Mouse (Mus musculus) neural tube, embryonic 12.5 days (tissue): ENCODE data around the gene Gm5447. TPM values are rescaled to one million over a fixed set of nuclear protein-coding genes. Genes with fewer than 3 reads are reported as not detected.

Source experiments
- ATAC-seq: fragments of 200-750 bp; cut with Nextera tagmentation; 2 replicates; pipeline ENCODE4 v1.8.0; 2017; ENCODE audit warnings: low read depth, mild to moderate bottlenecking, moderate TSS enrichment, moderate library complexity; ENCODE audit not compliant: low FRiP score
- H3K27ac ChIP-seq: fragments of 300-500 bp; sonication (generic); 2 replicates; pipeline ENCODE4 v1.5.1; 2016
- H3K27me3 ChIP-seq: fragments of 300-500 bp; sonication (generic); replicated peaks from 2 replicates; pipeline ENCODE4 v1.6.1; 2016; ENCODE audit warnings: mild to moderate bottlenecking
- H3K36me3 ChIP-seq: fragments of 300-500 bp; sonication (generic); 2 replicates; pipeline ENCODE4 v1.6.1; 2016; ENCODE audit warnings: mild to moderate bottlenecking
- H3K4me1 ChIP-seq: fragments of 300-500 bp; sonication (generic); 2 replicates; pipeline ENCODE4 v1.6.1; 2016
- H3K4me2 ChIP-seq: fragments of 300-500 bp; sonication (generic); replicated peaks from 2 replicates; pipeline ENCODE4 v1.6.1; 2016; ENCODE audit warnings: mild to moderate bottlenecking
- H3K4me3 ChIP-seq: fragments of 300-500 bp; sonication (generic); 2 replicates; pipeline ENCODE4 v1.5.1; 2016
- H3K9ac ChIP-seq: fragments of 300-500 bp; sonication (generic); 2 replicates; pipeline ENCODE4 v1.6.1; 2016; ENCODE audit warnings: mild to moderate bottlenecking
- H3K9me3 ChIP-seq: fragments of 300-500 bp; sonication (generic); 2 replicates; pipeline ENCODE4 v1.6.1; 2016; ENCODE audit warnings: mild to moderate bottlenecking
- WGBS: fragments of 180-500 bp; shearing (Covaris S2); methylation state at CpG from one replicate; pipeline ENCODE4 v1.1.7; 2016; 5-methylcytosine and 5-hydroxymethylcytosine counted together
- polyA plus RNA-seq: library from polyadenylated mRNA; unstranded; fragments of >200 nt; fragmentation: Nextera tagmentation; extraction: Ambion mirVana; gene quantifications from 2 replicates; pipeline ENCODE4 v1.2.1, GENCODE M21; 2016

Gm5447 gene
- polyA plus RNA-seq, 1 experiment from 2014 or later = not detected

DNA sequence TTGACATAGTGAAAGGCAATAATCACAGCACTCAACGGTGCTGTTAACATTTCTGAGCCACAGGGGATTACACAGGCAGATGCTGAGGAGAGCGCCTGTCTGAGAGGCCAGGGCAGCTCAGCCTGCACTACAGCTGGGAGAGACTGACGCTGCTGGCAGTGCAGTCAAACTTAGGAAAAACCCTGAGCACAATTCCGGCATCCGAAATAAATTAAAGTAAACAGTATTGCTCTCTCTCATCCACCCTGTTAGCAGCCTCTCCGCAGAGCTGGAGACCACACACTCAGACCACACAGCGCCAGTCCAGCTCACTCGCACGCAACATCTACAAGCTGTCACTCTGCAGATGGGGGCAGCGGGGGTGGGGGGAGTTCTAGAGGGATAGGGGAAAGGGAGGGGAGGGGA lies 7.5 kb upstream of the Gm5447 start:
- Histone ChIP-seq H3K4me2 (peak overlapping the region; percentile 54), H3K9ac (no peak overlapping the region), H3K27me3 (no peaks in the 10 kb centered on the region), H3K9me3 (no peaks in the 10 kb centered on the region), H3K27ac (no peak overlapping the region), H3K4me1 (peaks cover 11% of the 10 kb centered on the region), H3K4me3 (no peak overlapping the region), H3K36me3 (no peaks in the 10 kb centered on the region)
- 5% methylated on average over 10 of the region's 10 CpGs for WGBS
- ATAC-seq = peak; percentile 46

DNA sequence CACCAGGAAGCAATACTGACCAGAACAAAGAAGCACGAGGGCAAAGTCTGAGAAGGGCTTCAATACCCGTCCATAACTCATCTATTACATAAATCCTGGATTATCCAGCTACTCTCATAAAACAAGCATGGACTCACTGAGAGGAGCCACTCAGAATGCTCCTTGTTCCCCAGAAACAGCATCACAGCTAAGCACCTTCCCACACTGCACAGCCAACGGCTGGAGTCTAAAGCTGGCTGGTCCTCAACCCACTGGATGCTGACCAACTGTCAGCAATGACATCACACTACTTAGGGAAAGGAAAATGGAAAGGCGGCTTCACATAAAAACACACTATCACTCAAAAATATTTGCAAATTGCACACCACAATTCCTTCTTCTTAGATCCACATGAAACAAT lies 5.7 kb upstream of the Gm5447 start:
- Histone ChIP-seq H3K9me3 (no peaks in the 10 kb centered on the region), H3K27me3 (no peaks in the 10 kb centered on the region), H3K4me2 (no peak overlapping the region), H3K27ac (no peak overlapping the region), H3K4me3 (no peak overlapping the region), H3K36me3 (no peaks in the 10 kb centered on the region), H3K4me1 (peaks cover 11% of the 10 kb centered on the region), H3K9ac (no peak overlapping the region)
- ATAC-seq = no peak
- WGBS = 62% methylated on average over 4 of the region's 4 CpGs

DNA sequence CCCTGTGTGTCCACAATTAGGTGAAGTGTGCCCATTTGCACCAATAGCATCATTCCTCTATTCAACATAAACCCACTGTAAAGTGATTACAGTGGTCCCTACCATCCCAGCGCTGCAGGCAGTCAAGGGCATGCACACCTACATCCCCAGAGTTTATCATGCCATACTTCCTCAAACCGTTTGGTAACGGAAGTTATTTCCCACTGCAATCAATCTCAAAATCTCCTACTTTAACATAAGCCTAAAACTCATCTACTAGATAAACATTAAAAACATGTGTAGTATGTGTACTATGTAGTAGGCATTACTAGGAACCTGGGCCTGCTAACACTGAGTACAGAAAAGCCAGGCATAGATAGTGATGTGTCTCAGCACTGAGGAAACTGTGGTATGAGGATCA lies 3.0 kb upstream of the Gm5447 start:
- Histone ChIP-seq H3K4me1 (peaks cover 16% of the 10 kb centered on the region), H3K27me3 (no peaks in the 10 kb centered on the region), H3K9me3 (no peaks in the 10 kb centered on the region), H3K36me3 (no peaks in the 10 kb centered on the region), H3K9ac (no peak overlapping the region), H3K27ac (no peak overlapping the region), H3K4me3 (no peak overlapping the region), H3K4me2 (no peak overlapping the region)
- WGBS = 89% methylated on average over 3 of the region's 3 CpGs
- no peak for ATAC-seq

DNA sequence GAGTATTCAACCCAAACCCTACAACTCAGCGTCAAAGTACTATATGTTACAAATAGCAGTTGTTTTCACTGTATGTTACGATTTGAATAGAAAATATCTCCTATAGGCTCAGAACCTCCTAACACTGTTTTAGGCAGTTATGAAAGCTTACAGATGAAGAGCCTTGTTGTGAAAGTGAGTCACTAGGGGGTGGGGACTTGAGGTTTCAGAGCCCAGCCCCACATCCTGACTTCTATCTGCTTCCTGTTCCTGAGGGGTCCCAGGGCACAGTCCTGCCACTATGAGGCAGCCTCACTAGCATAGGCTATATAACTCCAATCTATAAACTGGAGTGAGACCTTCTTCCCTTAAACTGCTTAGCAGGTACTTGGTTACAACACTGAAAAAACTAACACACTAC lies 1.9 kb upstream of the Gm5447 start:
- Histone ChIP-seq H3K27me3 (no peaks in the 10 kb centered on the region), H3K4me1 (peaks cover 8% of the 10 kb centered on the region; the same call in 1 of the 2 replicates), H3K4me2 (no peak overlapping the region), H3K4me3 (no peak overlapping the region), H3K36me3 (no peaks in the 10 kb centered on the region), H3K27ac (no peak overlapping the region), H3K9ac (no peak overlapping the region), H3K9me3 (no peaks in the 10 kb centered on the region)
- no peak for ATAC-seq
- WGBS = 88% methylated on average over 2 of the region's 2 CpGs

DNA sequence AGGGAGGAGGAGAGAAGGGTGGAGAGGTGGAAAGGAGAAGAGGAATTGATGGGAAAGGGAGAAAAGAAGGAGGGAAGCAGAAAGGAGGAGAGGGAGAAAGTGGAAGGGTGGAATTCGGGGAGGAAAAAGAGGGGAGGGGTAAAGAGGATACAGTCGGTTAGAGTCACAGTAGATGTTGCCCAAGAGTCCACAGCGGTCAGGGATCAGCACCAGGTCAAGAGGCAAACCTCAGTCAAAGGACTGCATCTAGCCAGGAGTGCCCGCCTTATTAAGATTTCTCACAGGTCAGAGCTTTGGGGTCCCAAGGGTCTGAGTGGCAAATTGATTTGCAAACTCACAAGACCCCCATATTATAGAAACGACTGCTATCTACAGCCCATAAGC lies 235 bp downstream of the Gm5447 start:
- Histone ChIP-seq H3K4me3 (peak overlapping the region; percentile 93), H3K9me3 (no peaks in the 10 kb centered on the region), H3K9ac (peak overlapping the region; percentile 83), H3K27ac (no peak overlapping the region), H3K4me1 (0 out of 2 replicates have a peak, but pooled peaks cover 6% of the 10 kb centered on the region), H3K4me2 (peak overlapping the region; percentile 71), H3K36me3 (no peaks in the 10 kb centered on the region), H3K27me3 (no peaks in the 10 kb centered on the region)
- peak; percentile 67 for ATAC-seq
- WGBS = 18% methylated on average over 5 of the region's 5 CpGs

DNA sequence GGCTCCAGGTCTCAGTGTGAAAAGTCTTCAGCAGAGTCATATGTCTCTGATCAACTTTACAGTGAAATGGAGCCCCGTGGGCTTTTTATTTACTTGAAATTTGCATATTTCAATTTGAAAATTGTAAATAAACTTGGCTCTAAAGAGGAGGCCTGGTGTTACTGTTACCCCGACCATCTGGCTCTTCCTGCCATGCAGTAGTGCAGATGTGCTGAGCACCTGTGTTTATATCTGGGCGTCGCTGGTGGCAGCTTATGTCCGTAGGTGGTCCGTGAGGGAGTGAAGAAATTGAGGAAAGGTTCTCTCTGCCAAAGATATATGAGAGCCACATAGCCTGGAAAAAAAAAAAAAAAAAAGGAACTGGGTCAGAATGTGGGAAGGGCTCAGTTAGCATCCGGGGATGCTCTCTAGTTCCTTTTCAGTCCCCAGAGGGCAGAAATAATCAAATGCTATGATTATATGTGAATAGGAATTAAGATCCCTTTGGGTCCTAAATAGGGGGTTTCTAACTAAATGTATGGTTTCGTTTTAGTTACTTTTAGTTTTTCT lies 2.6 kb downstream of the Gm5447 start:
- Histone ChIP-seq H3K27ac (no peak overlapping the region), H3K4me1 (0 out of 2 replicates have a peak, but pooled peaks cover 6% of the 10 kb centered on the region), H3K9ac (no peak overlapping the region), H3K27me3 (no peaks in the 10 kb centered on the region), H3K9me3 (no peaks in the 10 kb centered on the region), H3K4me2 (no peak overlapping the region), H3K4me3 (no peak overlapping the region), H3K36me3 (no peaks in the 10 kb centered on the region)
- ATAC-seq = no peak
- 65% methylated on average over 8 of the region's 8 CpGs for WGBS

DNA sequence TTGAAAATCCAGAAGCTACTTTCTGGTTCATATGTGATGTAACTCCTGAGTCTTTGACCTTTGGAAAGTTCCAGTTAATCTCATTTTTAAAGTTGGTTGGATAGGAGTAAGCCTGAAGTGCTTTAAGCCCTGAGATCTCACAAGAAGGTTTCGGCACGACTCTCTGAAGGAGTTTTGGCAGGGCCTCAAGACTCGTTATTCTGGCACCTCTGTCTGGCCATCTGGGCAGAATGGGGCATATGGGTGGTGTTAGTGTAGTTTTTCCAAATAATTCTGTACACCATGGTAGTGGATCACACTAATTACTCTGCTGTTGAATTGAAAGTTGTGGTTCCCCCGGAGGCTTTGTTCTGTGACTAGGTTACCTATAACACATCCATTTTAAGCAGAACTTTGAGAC lies 4.2 kb downstream of the Gm5447 start:
- Histone ChIP-seq H3K36me3 (no peaks in the 10 kb centered on the region), H3K9ac (no peak overlapping the region), H3K27ac (no peak overlapping the region), H3K4me3 (no peak overlapping the region), H3K27me3 (no peaks in the 10 kb centered on the region), H3K4me1 (0 out of 2 replicates have a peak, but pooled peaks cover 6% of the 10 kb centered on the region), H3K9me3 (no peaks in the 10 kb centered on the region), H3K4me2 (no peak overlapping the region)
- ATAC-seq = no peak
- WGBS = 79% methylated on average over 4 of the region's 4 CpGs

DNA sequence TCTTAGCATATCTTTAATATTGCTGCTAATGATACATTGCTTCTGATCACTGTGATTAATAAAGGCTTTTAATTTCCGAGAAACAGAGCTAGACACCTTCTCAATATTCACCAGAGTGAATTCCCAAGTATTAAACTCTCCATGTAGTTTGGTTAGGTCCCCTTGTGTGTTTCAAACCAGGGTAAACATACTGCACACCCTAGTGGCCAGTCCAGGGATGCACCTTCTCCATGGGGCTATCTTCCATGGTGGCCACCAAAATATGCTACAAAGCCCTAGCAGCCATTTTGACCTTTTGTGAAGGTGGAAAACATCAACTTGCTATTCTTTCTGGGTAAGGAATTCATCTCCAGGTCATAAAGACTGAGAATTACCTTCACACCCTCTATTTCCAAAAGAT lies 7.7 kb downstream of the Gm5447 start:
- Histone ChIP-seq H3K4me3 (no peak overlapping the region), H3K36me3 (no peaks in the 10 kb centered on the region), H3K9ac (no peak overlapping the region), H3K27ac (no peak overlapping the region), H3K27me3 (no peaks in the 10 kb centered on the region), H3K9me3 (no peaks in the 10 kb centered on the region), H3K4me2 (no peak overlapping the region), H3K4me1 (peaks cover 9% of the 10 kb centered on the region; the same call in 1 of the 2 replicates)
- ATAC-seq = no peak
- WGBS = 58% methylated on average over 1 of the region's 1 CpGs

DNA sequence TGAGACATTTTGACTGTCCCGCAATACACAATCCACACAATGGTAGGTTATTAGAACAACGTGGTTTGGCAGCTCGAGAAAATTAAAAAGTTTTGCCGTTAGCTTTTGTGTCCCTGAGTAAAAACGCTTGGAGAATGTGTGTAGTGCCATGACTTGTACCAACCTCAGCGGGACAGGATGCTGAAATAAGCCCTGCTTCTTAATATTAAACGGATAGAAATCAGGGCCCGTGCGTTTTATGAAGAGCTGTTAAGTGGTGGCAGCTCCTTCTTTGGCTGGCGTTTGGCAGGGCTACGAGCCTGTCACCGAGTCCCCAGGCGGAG lies 11.2 kb downstream of the Gm5447 start:
- 25% methylated on average over 13 of the region's 13 CpGs for WGBS
- Histone ChIP-seq H3K27ac (no peak overlapping the region), H3K9ac (no peak overlapping the region), H3K4me3 (peak overlapping the region; percentile 31), H3K4me1 (peaks cover 9% of the 10 kb centered on the region; the same call in 1 of the 2 replicates), H3K9me3 (no peaks in the 10 kb centered on the region), H3K4me2 (peak overlapping the region; percentile 63), H3K27me3 (no peaks in the 10 kb centered on the region), H3K36me3 (no peaks in the 10 kb centered on the region)
- ATAC-seq = no peak

DNA sequence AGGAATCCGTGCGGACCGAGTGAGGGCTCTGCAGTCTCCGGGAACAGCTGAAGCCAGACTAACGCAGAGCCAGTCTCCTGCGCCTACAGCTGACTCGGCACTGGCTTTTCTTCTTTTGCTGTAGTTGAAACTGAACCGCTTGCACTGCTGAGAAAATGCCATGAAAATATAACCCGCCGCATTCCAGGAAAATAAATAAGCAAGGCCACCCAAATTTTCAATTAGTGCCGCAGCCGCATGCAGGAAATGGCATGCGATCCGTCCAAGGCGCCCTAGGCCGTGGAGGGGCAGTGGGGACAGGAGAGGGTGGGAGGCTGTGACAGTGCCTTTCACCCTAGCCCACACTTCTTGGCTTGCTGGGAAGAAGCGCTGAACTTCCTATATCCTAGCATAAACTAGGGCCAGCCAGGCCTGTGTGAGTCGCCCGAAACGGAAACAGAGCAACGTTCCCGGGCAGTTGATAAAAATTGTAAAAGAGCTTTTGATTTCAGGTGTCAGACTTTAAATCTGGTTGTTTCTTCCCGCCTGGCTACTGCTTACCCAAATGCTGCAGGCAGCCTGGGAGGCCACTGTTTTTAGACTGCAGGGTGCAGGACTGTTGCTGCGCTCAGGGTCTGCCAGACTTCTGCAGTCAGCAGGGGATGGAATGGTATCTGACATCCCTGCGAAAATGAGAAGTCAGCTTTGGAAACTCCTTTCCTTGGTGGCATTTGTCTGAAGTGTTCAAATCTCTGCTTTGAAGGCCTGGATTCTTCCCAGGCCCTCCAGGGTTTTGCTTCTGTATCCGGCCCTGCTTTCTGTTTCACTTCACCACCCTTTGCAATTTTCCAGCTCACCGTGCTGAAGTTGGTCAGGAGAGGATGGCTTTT lies 11.8 kb downstream of the Gm5447 start:
- 20% methylated on average over 27 of the region's 27 CpGs for WGBS
- H3K27ac ChIP-seq = no peak overlapping the region

DNA sequence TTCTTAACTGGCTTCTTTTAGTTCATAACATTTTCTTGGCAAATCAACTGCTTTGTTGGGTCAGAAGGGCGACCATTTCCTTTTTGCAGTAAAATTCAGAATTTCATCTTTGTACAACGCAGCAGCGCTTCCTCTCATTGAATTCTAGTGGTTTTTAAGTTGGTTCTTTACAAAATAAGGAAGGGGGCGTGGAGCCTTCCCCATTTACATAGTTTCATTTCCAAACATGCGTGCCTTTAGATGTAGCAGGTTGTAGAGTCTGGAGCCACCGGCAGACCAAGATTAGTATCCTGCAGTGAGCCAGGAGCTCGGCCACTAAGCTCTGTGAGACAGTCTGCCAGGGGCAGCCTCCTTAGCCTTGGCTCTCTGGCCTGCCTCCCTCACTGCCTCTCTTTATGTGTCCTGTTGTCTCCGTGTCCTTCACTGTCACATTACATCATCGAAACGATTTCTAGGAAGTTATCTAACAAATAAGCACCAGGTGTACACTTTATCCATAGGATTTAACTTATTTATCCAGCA lies 13.0 kb downstream of the Gm5447 start:
- Histone ChIP-seq H3K4me3 (no peak overlapping the region), H3K4me2 (no peak overlapping the region), H3K27ac (no peak overlapping the region), H3K9ac (no peak overlapping the region), H3K36me3 (no peaks in the 10 kb centered on the region), H3K27me3 (no peaks in the 10 kb centered on the region; the same call in 1 of the 2 replicates), H3K9me3 (no peaks in the 10 kb centered on the region), H3K4me1 (peaks cover 9% of the 10 kb centered on the region; the same call in 1 of the 2 replicates)
- no peak for ATAC-seq
- WGBS = 79% methylated on average over 10 of the region's 10 CpGs

More for the DNA sequence above, 11.8 kb downstream of the Gm5447 start:
- no peaks in the 10 kb centered on the region for H3K9me3 ChIP-seq
- H3K4me1 ChIP-seq = peaks cover 9% of the 10 kb centered on the region; the same call in 1 of the 2 replicates
- peak overlapping the region; percentile 31 for H3K4me3 ChIP-seq
- no peaks in the 10 kb centered on the region for H3K36me3 ChIP-seq
- H3K27me3 ChIP-seq = no peaks in the 10 kb centered on the region
- peak overlapping the region; percentile 22; the same call in 1 of the 2 replicates for H3K9ac ChIP-seq
- peak overlapping the region; percentile 63 for H3K4me2 ChIP-seq
- peak; percentile 68; the same call in 1 of the 2 replicates for ATAC-seq

DNA sequence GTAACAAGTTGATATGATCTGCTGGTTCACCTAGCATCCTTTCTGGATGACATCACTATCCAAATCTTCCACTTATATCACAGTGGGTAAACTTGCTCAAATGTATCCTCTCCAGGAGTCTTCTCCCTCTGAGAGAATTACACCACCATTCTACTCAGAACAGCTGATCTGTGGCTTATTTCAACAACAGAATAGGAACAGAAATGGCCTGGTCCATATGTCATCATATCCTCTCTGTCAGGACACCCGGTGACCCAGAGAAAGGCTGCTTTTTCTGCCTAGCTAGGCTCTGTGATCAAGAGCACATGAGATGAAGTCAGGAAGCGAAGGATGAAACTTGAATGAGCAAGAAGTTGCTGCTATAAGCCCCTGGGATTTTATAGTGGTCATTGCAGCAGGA lies 13.7 kb downstream of the Gm5447 start:
- H3K9me3 ChIP-seq = no peaks in the 10 kb centered on the region
- H3K9ac ChIP-seq = no peak overlapping the region
- H3K36me3 ChIP-seq = no peaks in the 10 kb centered on the region
- no peak overlapping the region for H3K27ac ChIP-seq
- peaks cover 9% of the 10 kb centered on the region; the same call in 1 of the 2 replicates for H3K4me1 ChIP-seq
- WGBS = 75% methylated on average over 2 of the region's 2 CpGs
- no peak for ATAC-seq
- no peaks in the 10 kb centered on the region; the same call in 1 of the 2 replicates for H3K27me3 ChIP-seq
- no peak overlapping the region for H3K4me2 ChIP-seq
- no peak overlapping the region for H3K4me3 ChIP-seq
